Mouse (Mus musculus): Measurements from ENCODE around the gene H2afy.

Gene H2afy

DNA sequence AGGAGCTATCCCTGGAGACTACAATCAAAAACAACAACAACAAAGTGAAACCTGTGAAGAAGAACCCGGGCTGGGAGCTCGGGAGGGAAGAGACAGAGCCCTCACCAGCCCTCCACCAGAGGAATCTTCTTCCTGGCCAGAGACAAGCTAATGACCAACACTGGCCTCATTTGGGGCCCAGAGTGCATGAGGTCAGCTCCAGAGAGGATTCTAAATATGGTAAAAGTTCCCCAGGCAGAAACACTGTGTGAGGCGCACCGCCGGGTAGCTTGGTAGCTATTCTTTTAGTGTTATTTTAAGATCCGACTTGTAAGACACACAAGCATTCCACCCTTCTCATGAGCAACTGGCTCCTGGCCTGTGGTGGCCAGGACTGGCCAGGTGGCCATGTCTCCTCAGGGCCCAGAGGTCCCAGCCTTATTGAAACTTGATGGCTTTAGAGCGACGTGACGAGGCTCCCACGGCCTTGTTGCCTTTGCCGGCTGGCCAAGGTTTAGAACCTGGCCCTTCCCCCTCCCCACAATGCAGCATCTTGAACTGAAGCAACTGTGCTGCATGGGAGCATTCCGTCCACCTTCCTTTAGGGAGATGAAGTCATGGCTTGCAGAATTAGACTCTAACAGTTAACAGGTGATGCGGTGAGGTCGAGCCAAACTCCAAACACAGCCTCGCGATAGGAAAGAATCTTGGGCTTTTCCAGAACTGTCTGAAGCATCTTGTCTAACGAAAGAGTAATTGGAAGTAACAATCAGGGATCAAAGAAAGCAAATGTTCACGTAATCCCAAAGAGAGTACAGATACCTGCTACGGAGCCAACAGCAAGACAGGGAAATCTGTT, 25.2 kb downstream of the H2afy start:
- DNase-seq: no peak

- DNase-seq: no peak
Observed at GRCm38 (mm10) chr13:56109703-56110102, 26.5 kb downstream of the H2afy start.

- no peak for DNase-seq
Observed at GRCm38 (mm10) chr13:56108849-56109519, 27.2 kb downstream of the H2afy start.

- DNase-seq: no peak
Observed at GRCm38 (mm10) chr13:56104971-56105391, 31.2 kb downstream of the H2afy start.

DNA sequence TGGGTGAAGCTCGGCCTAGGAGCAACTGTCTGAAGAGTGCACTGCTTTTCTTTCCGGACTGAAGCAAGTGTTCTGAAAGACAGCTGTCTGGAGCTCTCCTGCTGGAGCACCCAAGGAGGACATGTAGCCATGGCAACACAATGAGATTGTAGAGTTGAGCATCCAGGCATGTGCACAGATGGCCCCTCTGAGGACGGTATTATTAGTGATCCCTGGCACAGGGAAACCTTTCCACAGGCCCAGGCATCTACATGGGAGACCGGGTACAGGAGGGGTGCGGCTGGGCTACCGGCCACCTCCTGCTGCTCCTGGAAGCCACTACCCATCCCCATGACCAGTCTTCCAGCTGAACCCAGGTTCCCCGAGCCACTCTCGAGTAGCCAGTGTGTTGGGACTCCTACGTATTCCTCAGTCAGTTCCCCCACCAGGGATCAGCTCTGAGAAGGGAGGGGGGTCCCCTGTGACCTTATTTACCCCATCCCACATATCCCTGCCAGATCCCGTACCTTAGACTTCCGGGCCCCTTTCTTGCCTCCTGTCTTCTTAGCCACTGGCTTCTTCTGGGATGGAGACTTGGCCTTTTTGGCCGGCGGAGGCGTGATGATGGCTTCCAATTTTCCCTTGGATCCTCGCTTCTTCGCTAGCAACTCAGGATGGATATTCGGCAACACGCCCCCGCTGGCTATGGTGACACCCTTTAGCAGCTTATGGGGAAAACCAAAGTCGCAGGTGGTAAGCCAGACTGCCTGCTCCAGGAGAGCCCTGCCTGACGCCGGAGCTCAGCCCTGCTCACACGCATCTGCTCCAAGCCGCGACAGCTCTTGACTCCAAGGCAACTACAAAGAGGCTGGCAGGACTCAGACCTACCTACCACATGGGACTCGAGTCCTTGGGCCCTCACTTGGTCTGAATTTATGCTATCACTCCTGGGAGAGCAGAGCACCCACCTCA, 32.1 kb downstream of the H2afy start:
- peak; percentile 61 for DNase-seq

- DNase-seq: no peak
Observed at GRCm38 (mm10) chr13:56102160-56102559, 34.0 kb downstream of the H2afy start.

DNA sequence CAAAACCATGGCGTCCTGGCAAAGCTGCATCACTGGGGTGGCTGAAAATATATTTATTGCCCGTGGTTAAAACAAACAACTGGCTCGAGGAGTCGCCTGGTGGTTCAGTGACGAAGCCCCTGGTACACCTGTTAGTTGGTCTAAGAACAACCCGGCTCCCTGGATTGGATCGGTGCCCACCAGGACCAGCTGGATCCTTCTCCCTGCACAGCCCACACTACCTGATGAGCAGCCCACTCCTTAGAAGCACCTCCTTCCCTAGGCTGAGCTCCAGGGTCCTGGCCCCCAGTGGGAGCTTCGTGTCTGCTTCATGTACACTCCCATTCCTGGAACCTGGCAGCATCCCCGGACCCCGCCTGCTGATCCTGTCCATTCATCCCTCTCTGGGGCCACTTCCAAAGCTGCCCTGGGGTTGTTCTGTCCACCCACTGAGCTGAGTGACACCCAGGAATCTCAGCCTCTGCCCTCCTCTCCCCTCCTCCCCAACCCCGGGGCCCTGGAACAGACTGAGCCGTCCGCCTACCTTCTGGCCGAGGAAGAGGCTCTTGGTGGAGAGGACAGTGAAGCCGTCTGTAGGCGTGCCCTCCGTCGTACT, 40.5 kb downstream of the H2afy start:
- peak; percentile 23 for DNase-seq

- DNase-seq: no peak
Observed at GRCm38 (mm10) chr13:56094544-56094943, 41.6 kb downstream of the H2afy start.

GRCm38 (mm10) chr13:56093680-56094079, 42.5 kb downstream of the H2afy start:
- DNase-seq: no peak

GRCm38 (mm10) chr13:56092606-56093005, 43.6 kb downstream of the H2afy start:
- no peak for DNase-seq

GRCm38 (mm10) chr13:56090597-56090996, 45.6 kb downstream of the H2afy start:
- DNase-seq: no peak

DNA sequence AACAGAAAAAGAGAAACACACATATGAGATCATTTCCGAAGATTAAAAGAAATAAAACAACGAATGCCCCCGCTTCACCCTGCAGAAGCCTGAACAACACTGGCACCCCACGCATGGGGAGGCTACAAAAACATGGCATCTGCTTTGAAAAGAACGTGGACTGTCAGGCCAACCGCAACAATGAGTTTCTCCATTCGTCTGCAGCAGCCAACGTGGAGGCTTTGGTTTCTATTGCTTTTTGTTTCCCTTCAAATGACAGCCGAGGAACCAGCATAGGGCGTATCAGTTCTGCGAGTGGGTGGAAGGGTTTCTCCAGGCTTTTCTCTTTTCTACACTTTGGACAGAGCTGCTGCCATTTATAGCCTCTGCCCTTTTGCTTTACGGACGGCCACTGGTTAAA, 47.6 kb downstream of the H2afy start:
- DNase-seq: no peak

DNA sequence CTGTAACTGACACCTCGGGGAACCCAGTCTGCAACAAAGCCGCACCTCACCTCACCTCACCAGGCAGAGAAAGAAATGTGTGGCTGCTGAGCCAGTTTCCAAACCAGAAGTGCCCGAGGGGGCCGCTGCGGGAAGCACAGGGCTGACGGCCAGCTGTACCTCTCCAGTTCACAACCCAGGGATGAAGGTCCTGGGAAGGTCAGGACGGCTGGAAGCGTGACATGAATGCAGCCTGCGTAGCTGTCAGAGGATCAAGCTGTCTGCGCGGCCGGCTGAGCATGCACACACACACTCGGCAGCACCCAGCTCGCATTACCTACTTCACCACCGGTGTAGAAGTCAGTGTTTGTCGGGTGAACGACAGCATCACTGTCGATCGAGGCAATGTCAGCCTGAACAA, 48.2 kb downstream of the H2afy start:
- no peak for DNase-seq

DNA sequence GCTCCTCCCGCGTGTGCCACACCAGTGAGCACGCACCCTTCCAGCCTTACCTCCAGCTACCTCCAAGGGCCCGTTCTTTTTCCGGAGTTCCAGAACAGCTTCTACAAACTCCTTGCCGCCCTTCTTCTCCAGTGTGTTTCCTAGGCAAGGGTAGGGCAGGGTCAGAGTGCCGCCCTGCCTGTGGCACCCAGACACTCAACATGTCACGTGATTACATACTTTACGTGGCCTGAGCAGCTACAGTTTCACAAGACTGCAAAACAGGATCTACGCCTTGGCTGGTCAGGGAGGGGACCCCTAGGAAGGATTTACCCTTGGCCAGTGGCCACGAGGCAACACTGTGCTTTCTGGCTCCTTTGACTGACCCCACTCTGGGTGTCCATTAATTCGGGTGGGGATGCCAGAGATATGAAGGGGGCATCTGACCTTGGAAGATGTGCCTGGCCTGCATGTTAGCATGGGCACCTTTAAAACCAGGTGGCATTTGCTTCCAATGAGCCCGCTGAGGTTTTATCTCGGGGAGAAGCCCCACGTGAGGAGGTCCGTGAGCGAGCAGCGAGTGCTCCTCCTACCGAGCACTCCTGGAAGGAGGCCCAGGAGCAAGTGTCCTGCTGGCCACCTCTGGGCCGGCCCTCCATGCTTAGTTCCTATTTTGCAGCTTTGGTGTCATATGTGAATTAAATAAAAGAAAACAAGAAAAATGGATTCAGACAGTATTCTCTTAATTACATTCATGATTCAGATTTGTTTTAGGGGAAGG, 51.8 kb downstream of the H2afy start:
- no peak for DNase-seq

DNA sequence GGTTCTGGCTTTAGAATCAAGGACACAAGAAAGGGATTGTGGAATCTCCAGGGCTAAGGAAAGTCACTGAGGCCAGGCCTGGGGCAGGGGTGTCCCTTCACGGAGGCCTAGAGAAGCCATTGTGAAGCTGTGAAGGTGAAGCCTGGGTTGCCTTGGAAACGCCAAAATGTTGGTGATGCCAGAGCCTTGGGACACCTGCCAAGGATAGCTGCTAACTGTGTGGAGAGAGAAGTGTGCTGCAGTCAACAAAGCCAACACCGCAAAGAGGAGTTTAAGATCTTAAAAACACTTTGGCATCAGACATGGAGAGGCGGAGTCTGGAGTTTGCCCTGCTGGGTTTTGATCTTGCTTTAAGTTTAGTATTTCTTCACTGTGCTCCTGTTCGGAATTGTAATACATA, 54.5 kb downstream of the H2afy start:
- no peak for DNase-seq

GRCm38 (mm10) chr13:56079616-56080015, 56.5 kb downstream of the H2afy start:
- DNase-seq: no peak

DNA sequence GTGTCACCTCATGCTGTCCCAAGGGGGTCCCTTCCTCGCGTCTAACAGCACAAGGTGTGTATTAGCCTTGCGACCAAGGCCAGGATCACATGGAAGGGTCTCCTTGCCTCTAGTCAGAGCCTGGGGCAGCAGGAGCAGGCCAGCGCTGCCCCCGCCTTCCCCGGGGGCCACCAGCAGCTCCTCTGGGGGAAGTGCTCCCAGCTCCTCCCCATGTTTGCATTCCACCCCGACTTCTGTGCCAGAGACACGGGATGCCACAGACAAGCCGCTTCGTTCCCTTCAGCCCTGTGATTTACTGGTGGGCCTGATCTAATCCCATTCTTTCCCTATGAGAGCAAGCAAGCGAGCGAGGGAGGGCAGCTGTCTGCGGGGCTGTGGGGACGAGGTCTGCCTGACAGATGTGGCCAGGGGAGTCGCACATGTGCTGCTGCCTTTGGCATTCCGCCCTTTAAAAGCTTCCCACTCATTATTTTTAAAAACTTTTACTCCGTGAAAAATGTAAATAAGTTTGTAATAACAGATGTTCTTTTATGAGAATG, 57.4 kb downstream of the H2afy start:
- DNase-seq: no peak

GRCm38 (mm10) chr13:56075930-56076329, 60.2 kb downstream of the H2afy start:
- no peak for DNase-seq

- peak; percentile 27 for DNase-seq
Observed at GRCm38 (mm10) chr13:56073186-56073585, 63.0 kb downstream of the H2afy start.

DNA sequence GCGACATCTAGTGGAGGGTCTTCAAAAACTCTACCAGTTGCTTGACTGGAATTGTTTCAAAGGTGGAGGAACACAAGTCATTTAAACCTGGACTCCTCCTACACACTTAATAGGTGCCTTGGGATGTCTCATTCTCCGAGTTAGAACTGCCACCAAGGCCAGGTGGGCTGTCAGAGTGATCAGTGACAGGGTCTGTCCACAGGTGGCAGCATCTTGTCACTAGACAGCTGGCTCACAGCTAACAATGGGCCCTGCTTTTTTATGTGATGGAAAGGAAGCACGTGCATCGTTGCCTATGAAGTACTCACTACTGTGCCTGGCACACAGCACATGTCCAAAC, 63.9 kb downstream of the H2afy start:
- no peak for DNase-seq

DNA sequence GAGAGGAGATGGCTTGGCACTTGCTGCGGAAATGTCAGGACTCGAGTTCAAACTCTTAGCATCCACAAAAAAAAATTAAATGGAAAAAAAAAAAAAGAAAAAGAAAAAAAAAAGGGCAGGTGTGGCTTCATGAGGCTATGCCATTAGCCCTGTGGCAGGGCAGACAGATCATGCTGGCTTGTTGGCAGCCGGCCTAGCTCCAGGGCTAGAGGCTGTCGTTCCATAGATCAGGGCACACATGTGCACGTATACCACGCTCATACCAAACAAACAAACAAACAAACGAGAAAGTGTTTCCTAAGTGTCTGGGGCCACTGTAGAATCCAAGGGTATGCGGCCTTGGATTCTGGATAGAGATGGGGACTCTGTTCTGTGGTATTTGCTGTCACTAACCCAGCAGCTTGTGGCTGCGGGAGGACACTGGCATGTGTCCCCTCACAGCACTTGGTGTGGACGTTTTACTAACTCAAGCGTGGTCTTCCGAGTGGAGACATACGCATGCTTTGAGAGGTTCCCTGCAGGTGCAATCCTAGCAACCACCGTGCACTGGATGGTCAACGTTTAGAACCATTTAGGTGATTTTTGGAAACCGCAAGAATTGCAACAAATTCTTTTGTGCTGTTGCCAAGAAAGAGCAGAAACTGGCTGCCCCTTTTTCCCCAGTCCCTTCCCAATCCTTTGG, 64.4 kb downstream of the H2afy start:
- DNase-seq: peak; percentile 64
